Mouse (Mus musculus): ENCODE data around the gene Pagr1b. TPM values are rescaled to one million over a fixed set of nuclear protein-coding genes. Genes with fewer than 3 reads are reported as not detected.
A peak's percentile ranks its signal among the peaks of the same experiment; 100 is the strongest.

The Pagr1b gene
- polyA plus RNA-seq, 1 experiment from 2014 or later, result not detected

DNA sequence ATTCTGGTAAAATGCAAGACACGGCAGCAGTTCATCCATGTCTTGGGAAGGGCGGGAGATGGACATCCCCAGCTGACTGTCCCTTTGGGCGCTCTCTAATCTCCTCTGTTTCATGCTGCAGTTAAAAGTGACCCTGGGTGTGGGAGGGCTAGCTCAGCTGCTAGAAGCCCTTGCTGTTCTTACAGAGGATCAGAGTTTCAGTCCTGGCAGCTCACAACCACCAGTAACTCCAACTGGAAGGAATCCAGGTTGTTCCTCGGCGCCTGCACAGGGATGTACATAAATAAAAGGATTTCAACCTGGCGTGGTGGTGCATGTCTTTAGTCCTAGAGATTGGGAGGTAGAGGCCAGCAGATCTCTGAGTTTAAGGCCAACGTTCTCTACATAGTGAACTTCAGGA, 33.2 kb downstream of the Pagr1b start:
- Histone ChIP-seq H3K27ac (no peak overlapping the region), H3K4me3 (no peak overlapping the region), H3K9ac (no peak overlapping the region), H3K9me3 (no peaks in the 10 kb centered on the region), H3K27me3 (replicated peaks) (no peaks in the 10 kb centered on the region), H3K36me3 (peaks cover 31% of the 10 kb centered on the region), H3K4me2 (replicated peaks) (no peak overlapping the region), H3K4me1 (no peaks in the 10 kb centered on the region)
- no peak for ATAC-seq (ENCODE audit: low FRiP score, low read depth)
- WGBS, result 84% methylated on average over 7 of the region's 7 CpGs

DNA sequence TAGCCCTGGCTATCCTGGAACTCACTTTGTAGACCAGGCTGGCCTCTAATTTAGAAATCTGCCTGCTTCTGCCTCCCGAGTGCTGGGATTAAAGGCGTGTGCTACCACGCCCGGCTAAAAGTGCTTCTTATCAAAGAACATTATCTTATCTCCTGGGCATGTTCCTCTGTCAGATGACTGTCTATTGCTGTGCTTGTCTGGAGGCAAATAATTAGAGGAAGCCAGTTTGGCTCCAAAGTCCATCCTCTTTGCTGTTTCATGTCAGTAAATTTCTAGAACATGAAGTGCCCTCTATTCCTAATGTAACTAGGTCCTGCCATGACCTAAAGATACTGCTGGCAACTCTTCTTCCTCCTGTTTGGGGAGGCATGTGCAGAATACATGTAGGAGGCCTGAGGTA, 34.2 kb downstream of the Pagr1b start:
- WGBS, result 92% methylated on average over 4 of the region's 4 CpGs
- peaks cover 31% of the 10 kb centered on the region for H3K36me3 ChIP-seq
- no peak for ATAC-seq (ENCODE audit: low FRiP score, low read depth)
- peaks cover 4% of the 10 kb centered on the region for H3K4me1 ChIP-seq
- no peak overlapping the region for H3K9ac ChIP-seq
- H3K4me2 ChIP-seq (replicated peaks), result no peak overlapping the region
- no peak overlapping the region for H3K27ac ChIP-seq
- H3K4me3 ChIP-seq, result no peak overlapping the region
- H3K27me3 ChIP-seq (replicated peaks), result no peaks in the 10 kb centered on the region
- H3K9me3 ChIP-seq, result no peaks in the 10 kb centered on the region

DNA sequence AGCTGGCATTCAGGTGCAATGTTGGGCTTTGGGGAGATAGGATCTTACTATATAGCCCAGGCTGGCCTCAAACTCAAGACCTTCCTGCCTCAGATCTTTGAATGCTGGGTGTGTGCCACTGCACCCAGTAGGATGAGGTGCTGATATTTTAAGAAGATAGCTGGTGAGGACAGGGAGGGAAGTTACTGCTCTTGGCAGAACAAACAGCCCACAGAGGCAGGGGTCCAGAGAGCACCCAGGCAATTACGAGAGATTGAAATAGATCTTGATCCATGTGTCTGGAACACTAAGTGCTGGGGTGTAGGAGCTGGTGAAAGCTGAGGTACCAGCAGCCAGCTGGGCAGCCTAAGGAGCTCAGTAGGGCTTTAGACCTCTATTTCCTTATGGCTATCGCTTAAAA, 34.7 kb downstream of the Pagr1b start:
- Histone ChIP-seq H3K9ac (no peak overlapping the region), H3K4me1 (peaks cover 8% of the 10 kb centered on the region), H3K4me3 (no peak overlapping the region), H3K4me2 (replicated peaks) (no peak overlapping the region), H3K36me3 (peaks cover 31% of the 10 kb centered on the region), H3K9me3 (no peaks in the 10 kb centered on the region), H3K27me3 (replicated peaks) (no peaks in the 10 kb centered on the region), H3K27ac (no peak overlapping the region)
- ATAC-seq (ENCODE audit: low FRiP score, low read depth), result no peak
- WGBS, result 92% methylated on average over 2 of the region's 2 CpGs

DNA sequence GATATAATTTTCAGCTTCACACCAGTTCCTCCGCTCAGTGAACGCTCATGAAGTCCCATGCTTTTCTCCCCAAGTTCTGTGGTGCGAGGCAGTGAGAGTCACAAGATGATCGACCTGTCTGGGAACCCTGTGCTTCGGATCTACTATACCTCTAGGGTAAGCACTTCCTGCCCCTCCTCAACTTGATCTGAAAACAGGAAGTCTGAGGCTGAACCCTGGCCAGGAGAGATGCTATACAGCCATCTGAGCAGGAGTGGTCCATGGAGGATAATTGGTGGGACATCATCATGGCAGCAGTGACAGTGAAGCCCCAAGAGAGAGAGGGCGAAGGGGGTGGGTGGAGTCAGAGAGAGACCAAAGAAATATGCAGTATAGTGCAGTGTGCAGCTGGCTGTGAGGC, 37.4 kb downstream of the Pagr1b start:
- Histone ChIP-seq H3K9me3 (no peaks in the 10 kb centered on the region), H3K27me3 (replicated peaks) (no peaks in the 10 kb centered on the region), H3K4me1 (peaks cover 8% of the 10 kb centered on the region), H3K36me3 (peaks cover 31% of the 10 kb centered on the region), H3K27ac (no peak overlapping the region), H3K9ac (no peak overlapping the region), H3K4me3 (no peak overlapping the region), H3K4me2 (replicated peaks) (no peak overlapping the region)
- 93% methylated on average over 6 of the region's 6 CpGs for WGBS
- no peak for ATAC-seq (ENCODE audit: low FRiP score, low read depth)

DNA sequence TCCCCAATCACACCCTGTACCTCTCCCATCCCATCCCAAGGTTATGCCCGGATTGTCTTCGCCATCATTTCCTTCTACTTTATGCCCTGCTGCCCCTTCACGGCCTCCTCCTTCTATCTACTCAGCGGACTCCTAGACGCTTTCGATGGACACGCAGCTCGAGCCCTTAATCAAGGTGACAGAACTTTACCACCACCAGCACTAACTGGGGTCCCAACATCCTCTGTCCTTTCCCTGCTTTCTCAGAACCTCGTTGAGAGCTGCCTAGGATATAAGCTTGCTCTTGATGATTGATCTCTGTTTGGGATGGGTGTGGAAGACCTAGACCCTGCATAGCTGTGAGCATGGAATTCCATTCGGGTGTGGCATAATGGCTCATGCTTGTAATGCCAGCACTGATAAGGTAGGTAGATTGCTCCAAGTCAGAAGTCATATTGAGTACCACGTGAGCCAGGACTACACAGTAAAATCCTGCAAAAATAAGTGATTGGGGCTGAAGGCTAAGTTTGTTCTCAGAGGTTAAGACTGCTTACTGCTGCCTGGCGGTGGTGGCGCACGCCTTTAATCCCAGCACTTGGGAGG, 39.3 kb downstream of the Pagr1b start:
- H3K9ac ChIP-seq, result peak overlapping the region; percentile 98
- peaks cover 31% of the 10 kb centered on the region for H3K36me3 ChIP-seq
- H3K4me1 ChIP-seq, result peaks cover 8% of the 10 kb centered on the region
- H3K27me3 ChIP-seq (replicated peaks), result no peaks in the 10 kb centered on the region
- no peak for ATAC-seq (ENCODE audit: low FRiP score, low read depth)
- no peaks in the 10 kb centered on the region for H3K9me3 ChIP-seq
- H3K4me3 ChIP-seq, result peak overlapping the region; percentile 100
- H3K27ac ChIP-seq, result no peak overlapping the region
- H3K4me2 ChIP-seq (replicated peaks), result peak overlapping the region; percentile 86
- 28% methylated on average over 14 of the region's 14 CpGs for WGBS

DNA sequence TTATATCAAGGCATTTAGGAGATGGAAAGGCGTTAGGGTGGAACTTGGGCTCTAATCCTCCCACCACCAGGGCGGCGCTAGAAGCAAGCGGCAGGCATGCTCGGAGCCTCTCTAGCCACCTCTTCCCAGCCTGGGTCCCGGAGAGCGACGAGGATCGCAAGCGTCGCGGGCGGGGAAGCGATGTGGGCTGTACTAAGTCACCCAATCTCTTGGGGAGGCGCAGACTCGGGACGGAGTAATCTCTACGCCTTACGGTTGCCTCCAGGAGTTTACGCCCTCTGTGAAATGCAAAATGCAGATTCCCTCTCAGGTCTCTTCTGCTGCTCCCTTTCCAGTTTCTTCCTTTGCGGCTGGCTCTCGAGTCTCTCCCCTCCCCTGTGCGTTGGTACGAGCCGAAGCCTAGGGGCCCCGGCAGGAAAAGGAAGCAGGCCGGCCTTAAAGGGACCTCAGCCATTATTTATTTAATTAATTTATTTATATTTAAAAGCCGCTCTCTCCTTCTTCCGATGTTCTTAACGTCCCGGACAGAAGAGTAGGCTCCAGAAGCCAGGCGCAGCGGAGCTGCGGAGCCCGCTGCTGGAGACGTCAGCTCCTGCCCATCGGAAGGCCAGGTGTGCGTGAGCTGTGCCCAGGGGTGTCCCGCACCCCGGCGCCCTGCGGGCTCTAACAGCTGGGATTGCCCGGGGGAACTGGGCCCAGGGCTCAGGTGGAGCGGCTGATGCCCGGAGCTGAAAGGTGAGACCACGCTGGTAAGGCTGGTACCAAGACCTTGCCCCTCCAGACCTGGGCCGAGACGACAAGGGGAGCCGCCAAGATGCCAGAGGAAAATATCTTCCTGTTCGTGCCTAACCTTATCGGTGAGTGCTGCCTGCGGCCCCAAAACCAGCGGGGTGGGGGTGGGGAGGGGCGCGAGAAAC, 40.1 kb downstream of the Pagr1b start, which contains the start of gene Cdiptos:
Gene Cdiptos (minus strand): TSS at position 149 of the 917 bp plus-strand sequence.
- peak within 1 kb of the TSS; percentile 100 for H3K4me3 ChIP-seq
- no peaks in the 10 kb centered on the region for H3K9me3 ChIP-seq
- H3K27ac ChIP-seq, result peak within 1 kb of the TSS; percentile 79
- ATAC-seq (ENCODE audit: low FRiP score, low read depth), result peak; percentile 94
- peaks cover 27% of the 10 kb centered on the region for H3K36me3 ChIP-seq
- H3K27me3 ChIP-seq (replicated peaks), result no peaks in the 10 kb centered on the region
- peak within 1 kb of the TSS; percentile 98 for H3K9ac ChIP-seq
- peaks cover 8% of the 10 kb centered on the region for H3K4me1 ChIP-seq
- WGBS, result under 1% methylated on average over 55 of the region's 55 CpGs
- H3K4me2 ChIP-seq (replicated peaks), result peak within 1 kb of the TSS; percentile 86

DNA sequence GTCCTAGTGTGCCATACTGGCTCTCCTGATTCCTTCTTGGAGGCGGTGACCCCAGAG, 40.6 kb downstream of the Pagr1b start, which contains the start of gene Cdipt:
Gene Cdipt (plus strand): TSS at position 22 of the 57 bp plus-strand sequence.
- no peak for ATAC-seq (ENCODE audit: low FRiP score, low read depth)
- Histone ChIP-seq H3K4me1 (peaks cover 8% of the 10 kb centered on the region), H3K36me3 (peaks cover 30% of the 10 kb centered on the region), H3K27ac (peak within 1 kb of the TSS; percentile 79), H3K9ac (peak within 1 kb of the TSS; percentile 98), H3K27me3 (replicated peaks) (no peaks in the 10 kb centered on the region), H3K4me2 (replicated peaks) (peak within 1 kb of the TSS; percentile 86), H3K9me3 (no peaks in the 10 kb centered on the region), H3K4me3 (peak within 1 kb of the TSS; percentile 100)
- 0% methylated on average over 1 of the region's 1 CpGs for WGBS

DNA sequence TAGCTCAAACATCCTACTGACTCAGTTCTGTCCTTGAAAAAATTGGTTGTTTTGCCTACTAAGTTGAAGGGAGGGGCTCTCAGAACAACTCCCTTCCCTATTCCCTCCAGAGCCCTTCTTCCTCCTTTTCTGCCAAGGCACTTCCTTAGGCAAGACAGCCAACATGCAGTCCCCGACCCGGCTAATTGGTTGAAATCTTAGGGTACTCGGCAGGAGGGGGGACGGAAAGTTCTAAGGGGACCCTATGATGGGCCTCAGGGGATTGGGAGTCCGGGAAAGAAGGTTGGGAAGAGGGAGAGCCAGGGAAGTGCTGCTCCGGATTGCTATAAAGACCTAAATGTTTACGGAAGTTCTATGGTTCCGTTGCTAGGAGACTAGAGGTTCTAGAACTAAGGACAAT, 40.8 kb downstream of the Pagr1b start:
- peak; percentile 10; the same call in 1 of the 2 replicates for ATAC-seq (ENCODE audit: low FRiP score, low read depth)
- Histone ChIP-seq H3K4me2 (replicated peaks) (peak overlapping the region; percentile 86), H3K27me3 (replicated peaks) (no peaks in the 10 kb centered on the region), H3K9ac (no peak overlapping the region), H3K36me3 (peaks cover 31% of the 10 kb centered on the region), H3K9me3 (no peaks in the 10 kb centered on the region), H3K27ac (no peak overlapping the region), H3K4me1 (peaks cover 8% of the 10 kb centered on the region), H3K4me3 (no peak overlapping the region; the same call in 1 of the 2 replicates)
- WGBS, result 10% methylated on average over 8 of the region's 8 CpGs

DNA sequence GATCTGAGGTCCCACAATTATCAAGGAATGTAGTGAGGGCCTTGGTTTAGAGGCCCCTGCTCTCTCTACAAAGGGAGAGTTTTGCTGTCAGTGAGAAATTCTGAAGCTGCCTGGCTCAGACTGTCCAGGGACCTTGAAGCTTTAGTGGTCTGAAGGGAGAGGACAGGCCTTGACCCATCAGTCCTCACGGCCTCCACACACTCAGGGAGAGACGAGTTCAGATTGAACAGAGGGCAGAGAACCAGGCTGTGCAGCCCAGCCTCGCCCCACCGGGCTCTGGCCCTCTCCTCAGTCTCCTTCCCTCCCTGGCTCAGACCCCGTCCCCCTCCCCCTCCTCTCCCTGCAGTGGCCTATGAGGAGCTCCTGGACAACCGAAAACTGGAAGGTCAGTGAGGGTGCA, 48.9 kb downstream of the Pagr1b start:
- H3K36me3 ChIP-seq, result peaks cover 31% of the 10 kb centered on the region
- ATAC-seq (ENCODE audit: low FRiP score, low read depth), result no peak
- H3K4me1 ChIP-seq, result no peaks in the 10 kb centered on the region
- no peak overlapping the region for H3K27ac ChIP-seq
- no peak overlapping the region for H3K9ac ChIP-seq
- no peaks in the 10 kb centered on the region for H3K9me3 ChIP-seq
- peaks cover 11% of the 10 kb centered on the region for H3K27me3 ChIP-seq (replicated peaks)
- H3K4me2 ChIP-seq (replicated peaks), result no peak overlapping the region
- no peak overlapping the region for H3K4me3 ChIP-seq
- 72% methylated on average over 6 of the region's 6 CpGs for WGBS

DNA sequence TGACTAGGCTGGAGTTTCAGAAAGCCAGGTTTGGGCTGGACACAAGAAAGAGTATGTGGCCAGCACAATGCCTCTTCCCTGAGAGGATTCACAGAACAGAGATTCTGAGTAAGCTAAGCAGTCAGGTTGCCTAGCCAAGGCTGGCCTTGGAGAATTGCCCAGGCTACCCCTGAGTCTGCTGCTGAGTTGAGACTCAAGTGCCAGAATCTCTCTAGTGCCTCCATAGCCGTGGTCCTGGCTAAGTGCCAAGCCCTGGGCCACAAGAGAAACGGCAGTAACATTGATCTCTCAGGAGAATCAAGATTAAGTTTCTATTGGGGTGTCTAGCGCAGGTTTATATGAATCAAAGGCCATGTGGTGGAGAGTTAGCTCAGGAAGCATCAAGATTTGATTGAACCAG, 50.7 kb downstream of the Pagr1b start:
- no peaks in the 10 kb centered on the region for H3K4me1 ChIP-seq
- WGBS, result 73% methylated on average over 3 of the region's 3 CpGs
- no peak overlapping the region for H3K4me3 ChIP-seq
- peaks cover 19% of the 10 kb centered on the region for H3K27me3 ChIP-seq (replicated peaks)
- peaks cover 24% of the 10 kb centered on the region for H3K36me3 ChIP-seq
- H3K9ac ChIP-seq, result no peak overlapping the region
- no peak for ATAC-seq (ENCODE audit: low FRiP score, low read depth)
- no peaks in the 10 kb centered on the region for H3K9me3 ChIP-seq
- H3K4me2 ChIP-seq (replicated peaks), result no peak overlapping the region
- no peak overlapping the region for H3K27ac ChIP-seq

DNA sequence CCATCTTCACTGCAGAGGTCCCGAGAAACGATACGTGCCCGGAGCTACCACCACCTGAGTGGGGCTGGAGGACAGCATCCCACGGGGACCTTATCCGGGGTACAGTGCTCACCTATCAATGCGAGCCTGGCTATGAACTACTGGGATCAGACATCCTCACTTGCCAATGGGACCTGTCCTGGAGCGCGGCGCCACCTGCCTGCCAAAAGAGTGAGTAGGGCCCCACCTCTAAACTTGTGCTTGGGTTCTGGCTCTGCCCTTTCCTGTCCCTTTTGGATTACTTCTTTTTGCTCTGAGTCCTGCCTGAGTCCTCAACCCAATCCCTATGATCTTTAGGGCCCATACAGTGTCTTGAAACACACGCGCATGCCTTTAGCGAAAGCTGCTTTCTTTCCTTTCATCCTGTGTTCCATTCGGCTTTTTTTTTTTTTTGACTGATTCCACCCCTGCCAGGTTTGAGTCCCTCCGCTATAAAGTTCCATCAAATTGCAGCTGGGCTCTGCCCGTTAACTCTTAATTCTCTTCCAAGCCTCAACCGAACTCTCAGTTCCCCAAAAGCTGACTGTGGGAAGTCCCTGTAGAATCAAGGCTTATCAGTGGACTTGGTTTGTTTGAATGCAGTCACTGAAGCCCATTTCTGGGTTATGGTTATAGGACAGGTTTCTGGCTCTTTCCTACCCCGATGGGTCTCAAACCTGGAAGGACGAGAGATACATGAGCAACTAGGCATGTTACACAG, 52.6 kb downstream of the Pagr1b start:
- Histone ChIP-seq H3K36me3 (peaks cover 15% of the 10 kb centered on the region; the same call in 1 of the 2 replicates), H3K27me3 (replicated peaks) (peaks cover 19% of the 10 kb centered on the region), H3K9ac (no peak overlapping the region), H3K4me1 (no peaks in the 10 kb centered on the region), H3K27ac (no peak overlapping the region), H3K4me2 (replicated peaks) (0 out of 2 replicates have a peak overlapping the region, but pooled peaks have one; percentile 14), H3K9me3 (no peaks in the 10 kb centered on the region), H3K4me3 (no peak overlapping the region)
- ATAC-seq (ENCODE audit: low FRiP score, low read depth), result no peak
- 24% methylated on average over 19 of the region's 19 CpGs for WGBS

DNA sequence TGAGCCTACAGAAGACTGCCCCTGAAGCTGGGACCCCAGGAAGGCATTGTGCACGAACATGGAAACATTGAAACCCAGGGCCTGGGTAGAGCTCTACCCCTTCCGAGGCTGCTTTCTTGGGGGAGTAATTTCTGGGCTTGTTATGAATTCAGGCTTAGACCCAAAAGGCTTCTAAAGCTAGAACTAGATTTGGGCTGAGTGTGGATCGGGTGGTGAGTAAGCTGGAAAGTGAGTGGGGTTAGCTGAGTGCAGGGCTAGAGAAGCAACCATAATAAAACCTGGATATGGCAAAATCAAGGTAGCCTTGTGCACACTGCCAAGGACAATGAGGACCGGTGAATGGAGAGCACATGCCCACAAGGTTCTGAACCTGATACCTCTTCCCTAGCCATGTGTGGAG, 54.3 kb downstream of the Pagr1b start:
- WGBS, result 87% methylated on average over 4 of the region's 4 CpGs
- H3K27me3 ChIP-seq (replicated peaks), result peaks cover 19% of the 10 kb centered on the region
- peaks cover 16% of the 10 kb centered on the region; the same call in 1 of the 2 replicates for H3K36me3 ChIP-seq
- no peaks in the 10 kb centered on the region for H3K4me1 ChIP-seq
- H3K4me3 ChIP-seq, result no peak overlapping the region
- no peak for ATAC-seq (ENCODE audit: low FRiP score, low read depth)
- no peak overlapping the region for H3K4me2 ChIP-seq (replicated peaks)
- H3K27ac ChIP-seq, result no peak overlapping the region
- H3K9ac ChIP-seq, result no peak overlapping the region
- no peaks in the 10 kb centered on the region for H3K9me3 ChIP-seq
